Mouse (Mus musculus): ENCODE measurements around the gene Slc43a2. TPM values are rescaled to one million over a fixed set of nuclear protein-coding genes. Genes with fewer than 3 reads are reported as not detected.

Slc43a2 gene
- polyA plus RNA-seq, 1 experiment from 2014 or later, result 6.4 TPM

- 84% methylated on average over 8 of the region's 8 CpGs for WGBS
- Histone ChIP-seq H3K9me3 (ENCODE audit: control insufficient read depth, low read length) (no peaks in the 10 kb centered on the region), H3K27me3 (ENCODE audit: control insufficient read depth, insufficient read depth, low read length) (no peaks in the 10 kb centered on the region), H3K9ac (ENCODE audit: low read length) (no peak overlapping the region), H3K27ac (replicated peaks) (no peak overlapping the region), H3K4me1 (replicated peaks; ENCODE audit: control insufficient read depth, insufficient read depth) (0 out of 2 replicates have a peak, but pooled peaks cover 2% of the 10 kb centered on the region), H3K4me3 (ENCODE audit: low read depth, low read length) (no peak overlapping the region), H3K4me2 (replicated peaks; ENCODE audit: low read depth) (no peak overlapping the region), H3K36me3 (ENCODE audit: control insufficient read depth, insufficient read depth, low read length) (no peaks in the 10 kb centered on the region)
- no peak for ATAC-seq (ENCODE audit: low FRiP score, low TSS enrichment)
- DNase-seq (ENCODE audit: low spot score), result no peak
- TF ChIP-seq EP300 (optimal IDR thresholded peaks at IDR 0.05) (no peak), CTCF (IDR thresholded peaks at IDR 0.05; ENCODE audit: low read depth) (no peak)
Observed at GRCm38 (mm10) chr11:75540209-75540608, 8.7 kb downstream of the Slc43a2 start.

- Histone ChIP-seq H3K27ac (replicated peaks) (peak overlapping the region; percentile 71), H3K9ac (ENCODE audit: low read length) (no peak overlapping the region)
Observed at GRCm38 (mm10) chr11:75540710-75541581, 9.5 kb downstream of the Slc43a2 start.

GRCm38 (mm10) chr11:75544713-75545112 lies 13.2 kb downstream of the Slc43a2 start:
- TF ChIP-seq CTCF (IDR thresholded peaks at IDR 0.05; ENCODE audit: low read depth), result no peak
- no peak for TF ChIP-seq EP300 (optimal IDR thresholded peaks at IDR 0.05)
- Histone ChIP-seq H3K4me3 (ENCODE audit: low read depth, low read length) (no peak overlapping the region), H3K9ac (ENCODE audit: low read length) (no peak overlapping the region), H3K27ac (replicated peaks) (no peak overlapping the region), H3K27me3 (ENCODE audit: control insufficient read depth, insufficient read depth, low read length) (no peaks in the 10 kb centered on the region), H3K36me3 (ENCODE audit: control insufficient read depth, insufficient read depth, low read length) (no peaks in the 10 kb centered on the region), H3K9me3 (ENCODE audit: control insufficient read depth, low read length) (no peaks in the 10 kb centered on the region), H3K4me2 (replicated peaks; ENCODE audit: low read depth) (no peak overlapping the region), H3K4me1 (replicated peaks; ENCODE audit: control insufficient read depth, insufficient read depth) (no peaks in the 10 kb centered on the region; the same call in 1 of the 2 replicates)
- no peak for DNase-seq (ENCODE audit: low spot score)
- 81% methylated on average over 9 of the region's 9 CpGs for WGBS
- ATAC-seq (ENCODE audit: low FRiP score, low TSS enrichment), result no peak

More at GRCm38 (mm10) chr11:75540710-75541581, 9.5 kb downstream of the Slc43a2 start:
- DNase-seq (ENCODE audit: low spot score), result peak; percentile 52
- no peak overlapping the region for H3K4me2 ChIP-seq (replicated peaks; ENCODE audit: low read depth)
- H3K4me3 ChIP-seq (ENCODE audit: low read depth, low read length), result no peak overlapping the region
- 60% methylated on average over 19 of the region's 19 CpGs for WGBS
- no peaks in the 10 kb centered on the region for H3K27me3 ChIP-seq (ENCODE audit: control insufficient read depth, insufficient read depth, low read length)
- H3K4me1 ChIP-seq (replicated peaks; ENCODE audit: control insufficient read depth, insufficient read depth), result 0 out of 2 replicates have a peak, but pooled peaks cover 2% of the 10 kb centered on the region
- no peak for TF ChIP-seq EP300 (optimal IDR thresholded peaks at IDR 0.05)
- TF ChIP-seq CTCF (IDR thresholded peaks at IDR 0.05; ENCODE audit: low read depth), result no peak
- ATAC-seq (ENCODE audit: low FRiP score, low TSS enrichment), result peak; percentile 64
- no peaks in the 10 kb centered on the region for H3K36me3 ChIP-seq (ENCODE audit: control insufficient read depth, insufficient read depth, low read length)
- no peaks in the 10 kb centered on the region for H3K9me3 ChIP-seq (ENCODE audit: control insufficient read depth, low read length)

- no peak overlapping the region for H3K4me3 ChIP-seq (ENCODE audit: low read depth, low read length)
- H3K27ac ChIP-seq (replicated peaks), result 0 out of 2 replicates have a peak overlapping the region, but pooled peaks have one; percentile 40
- 52% methylated on average over 4 of the region's 4 CpGs for WGBS
- no peaks in the 10 kb centered on the region for H3K36me3 ChIP-seq (ENCODE audit: control insufficient read depth, insufficient read depth, low read length)
- ATAC-seq (ENCODE audit: low FRiP score, low TSS enrichment) (no peak), DNase-seq (ENCODE audit: low spot score) (no peak)
- H3K4me2 ChIP-seq (replicated peaks; ENCODE audit: low read depth), result no peak overlapping the region
- H3K9ac ChIP-seq (ENCODE audit: low read length), result no peak overlapping the region
- H3K27me3 ChIP-seq (ENCODE audit: control insufficient read depth, insufficient read depth, low read length), result no peaks in the 10 kb centered on the region
- no peaks in the 10 kb centered on the region for H3K9me3 ChIP-seq (ENCODE audit: control insufficient read depth, low read length)
- TF ChIP-seq CTCF (IDR thresholded peaks at IDR 0.05; ENCODE audit: low read depth), result no peak
- TF ChIP-seq EP300 (optimal IDR thresholded peaks at IDR 0.05), result no peak
- peaks cover 8% of the 10 kb centered on the region for H3K4me1 ChIP-seq (replicated peaks; ENCODE audit: control insufficient read depth, insufficient read depth)
Observed at GRCm38 (mm10) chr11:75546057-75546456, 14.6 kb downstream of the Slc43a2 start.

- Histone ChIP-seq H3K4me3 (ENCODE audit: low read depth, low read length) (no peak overlapping the region), H3K4me1 (replicated peaks; ENCODE audit: control insufficient read depth, insufficient read depth) (peaks cover 22% of the 10 kb centered on the region), H3K27ac (replicated peaks) (peak overlapping the region; percentile 50; the same call in 1 of the 2 replicates), H3K36me3 (ENCODE audit: control insufficient read depth, insufficient read depth, low read length) (no peaks in the 10 kb centered on the region; the same call in 1 of the 2 replicates), H3K9me3 (ENCODE audit: control insufficient read depth, low read length) (no peaks in the 10 kb centered on the region), H3K4me2 (replicated peaks; ENCODE audit: low read depth) (no peak overlapping the region), H3K27me3 (ENCODE audit: control insufficient read depth, insufficient read depth, low read length) (no peaks in the 10 kb centered on the region), H3K9ac (ENCODE audit: low read length) (no peak overlapping the region)
- 33% methylated on average over 5 of the region's 5 CpGs for WGBS
- DNase-seq (ENCODE audit: low spot score) (no peak), ATAC-seq (ENCODE audit: low FRiP score, low TSS enrichment) (peak; percentile 36)
- TF ChIP-seq EP300 (optimal IDR thresholded peaks at IDR 0.05) (peak; percentile 51), CTCF (IDR thresholded peaks at IDR 0.05; ENCODE audit: low read depth) (no peak)
Observed at GRCm38 (mm10) chr11:75549658-75550111, 18.2 kb downstream of the Slc43a2 start.

Data from stomach, postnatal 0 days (tissue).